In the genomic region with DNA sequence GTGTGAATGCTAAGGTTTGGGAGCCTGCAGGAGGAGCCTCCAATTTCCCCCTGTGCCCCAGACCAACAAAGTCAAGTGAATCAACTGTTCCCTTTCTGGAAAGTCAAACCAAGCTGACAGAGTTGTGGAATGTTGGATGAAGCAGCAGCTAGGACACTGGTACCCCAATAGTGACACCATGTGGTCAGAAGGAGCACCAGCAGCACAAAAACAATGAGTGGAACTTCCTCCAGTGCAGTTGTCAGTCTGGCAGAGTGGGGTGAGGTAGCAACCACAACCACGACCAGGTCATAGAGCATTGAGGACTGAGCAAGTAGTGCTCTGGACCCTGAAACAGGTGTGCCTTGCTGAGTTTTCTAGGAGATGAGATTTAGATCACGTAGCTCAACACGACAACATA, we compare ENCODE assay signal across 9 mouse cellular contexts. TPM values are rescaled to one million over a fixed set of nuclear protein-coding genes. Genes with fewer than 3 reads are reported as not detected.
DNase-seq lines count a peak whose midpoint lies in the region; ATAC-seq and TF ChIP-seq lines count a peak whose summit lies in the region.
"Had no signal": no experiment of that assay in that cellular context is flagged by ENCODE, and none has a peak within 500 bp of the region (broad histone marks: within the 10 kb centered on the region; RNA-seq: fewer than 3 reads in every experiment).

No protein-coding gene starts in this region.

- 0 out of 2 replicates have a peak, but pooled peaks cover 4% of the 10 kb centered on the region for H3K4me1 ChIP-seq in intestine, postnatal 0 days (replicated peaks; ENCODE audit: control insufficient read depth, insufficient read depth, low read length)
- H3K4me1 ChIP-seq in intestine, embryonic 16.5 days (ENCODE audit: control insufficient read depth, insufficient read depth, low read length) = peaks cover 9% of the 10 kb centered on the region
- no peaks in the 10 kb centered on the region; the same call in 1 of the 2 replicates for H3K4me1 ChIP-seq in G1E (ENCODE audit: insufficient read depth, low read depth, low read length)
- H3K4me1 ChIP-seq in kidney, postnatal 0 days (replicated peaks; ENCODE audit: insufficient read depth, low read length) = peaks cover 8% of the 10 kb centered on the region; the same call in 1 of the 2 replicates
- H3K4me1 ChIP-seq in lung, embryonic 14.5 days (ENCODE audit: insufficient read depth) = peaks cover 14% of the 10 kb centered on the region; the same call in 1 of the 2 replicates
- no peaks in the 10 kb centered on the region for H3K4me1 ChIP-seq in stomach, postnatal 0 days (replicated peaks; ENCODE audit: control insufficient read depth, insufficient read depth)

- no peak overlapping the region for H3K4me3 ChIP-seq in intestine, postnatal 0 days (ENCODE audit: low read depth, low read length)
- H3K4me3 ChIP-seq in intestine, embryonic 16.5 days (ENCODE audit: low read length) = no peak overlapping the region
- no peak overlapping the region for H3K4me3 ChIP-seq in G1E (ENCODE audit: low read depth, low read length)
- no peak overlapping the region for H3K4me3 ChIP-seq in kidney, postnatal 0 days (replicated peaks; ENCODE audit: low read depth, low read length)
- H3K4me3 ChIP-seq in lung, embryonic 14.5 days (ENCODE audit: low read depth, low read length) = no peak overlapping the region
- H3K4me3 ChIP-seq in stomach, postnatal 0 days (ENCODE audit: low read depth, low read length) = no peak overlapping the region
- H3K4me3 ChIP-seq: megakaryocyte, embryonic 14.5 days had no signal

- no peak for TF ChIP-seq EP300 in stomach, postnatal 0 days (optimal IDR thresholded peaks at IDR 0.05)

- 66% methylated on average over 3 of the region's 3 CpGs for WGBS in intestine, postnatal 0 days
- WGBS in intestine, embryonic 16.5 days = 58% methylated on average over 3 of the region's 3 CpGs
- WGBS in kidney, postnatal 0 days = 64% methylated on average over 3 of the region's 3 CpGs
- 60% methylated on average over 3 of the region's 3 CpGs for WGBS in lung, embryonic 14.5 days
- WGBS in stomach, postnatal 0 days = 57% methylated on average over 3 of the region's 3 CpGs

- no peak for ATAC-seq in intestine, postnatal 0 days
- ATAC-seq in intestine, embryonic 16.5 days = no peak
- peak; percentile 34; the same call in 1 of the 2 replicates for ATAC-seq in G1E (ENCODE audit: extremely low read depth, insufficient number of reproducible peaks, low FRiP score, poor library complexity, severe bottlenecking)
- peak; percentile 26; the same call in 1 of the 2 replicates for ATAC-seq in kidney, postnatal 0 days (replicated peaks; ENCODE audit: low FRiP score, low read depth)
- 0 out of 2 replicates have a peak, but pooled peaks have one; percentile 3 for ATAC-seq in lung, embryonic 14.5 days (ENCODE audit: insufficient read depth)
- ATAC-seq in stomach, postnatal 0 days (ENCODE audit: low FRiP score, low TSS enrichment) = peak; percentile 27; the same call in 1 of the 2 replicates

- H3K27ac ChIP-seq in intestine, postnatal 0 days (ENCODE audit: low read depth, low read length) = no peak overlapping the region
- H3K27ac ChIP-seq in intestine, embryonic 16.5 days (ENCODE audit: low read length) = no peak overlapping the region
- H3K27ac ChIP-seq in kidney, postnatal 0 days = no peak overlapping the region
- H3K27ac ChIP-seq in lung, embryonic 14.5 days (ENCODE audit: low read depth) = no peak overlapping the region
- H3K27ac ChIP-seq in stomach, postnatal 0 days (replicated peaks) = no peak overlapping the region

- H3K9me3 ChIP-seq in intestine, postnatal 0 days (ENCODE audit: control insufficient read depth) = no peaks in the 10 kb centered on the region
- H3K9me3 ChIP-seq in intestine, embryonic 16.5 days (ENCODE audit: control insufficient read depth, low read length) = no peaks in the 10 kb centered on the region
- H3K9me3 ChIP-seq in G1E (replicated peaks) = no peaks in the 10 kb centered on the region
- no peaks in the 10 kb centered on the region for H3K9me3 ChIP-seq in kidney, postnatal 0 days (replicated peaks; ENCODE audit: low read length)
- no peaks in the 10 kb centered on the region for H3K9me3 ChIP-seq in lung, embryonic 14.5 days (ENCODE audit: low read depth, low read length)
- H3K9me3 ChIP-seq in stomach, postnatal 0 days (ENCODE audit: control insufficient read depth, low read length) = no peaks in the 10 kb centered on the region

- no peaks in the 10 kb centered on the region; the same call in 1 of the 2 replicates for H3K27me3 ChIP-seq in intestine, postnatal 0 days (replicated peaks; ENCODE audit: control insufficient read depth, insufficient read depth, low read length)
- no peaks in the 10 kb centered on the region for H3K27me3 ChIP-seq in intestine, embryonic 16.5 days (replicated peaks; ENCODE audit: control insufficient read depth, insufficient read depth, low read length)
- H3K27me3 ChIP-seq in G1E (ENCODE audit: insufficient read depth, low read length) = no peaks in the 10 kb centered on the region; the same call in 1 of the 2 replicates
- H3K27me3 ChIP-seq in kidney, postnatal 0 days (ENCODE audit: insufficient read depth, low read length) = no peaks in the 10 kb centered on the region
- no peaks in the 10 kb centered on the region for H3K27me3 ChIP-seq in lung, embryonic 14.5 days (ENCODE audit: insufficient read depth, low read length)
- H3K27me3 ChIP-seq in stomach, postnatal 0 days (ENCODE audit: control insufficient read depth, insufficient read depth, low read length) = no peaks in the 10 kb centered on the region

- H3K4me2 ChIP-seq in intestine, postnatal 0 days (replicated peaks; ENCODE audit: low read depth) = no peak overlapping the region
- H3K4me2 ChIP-seq in intestine, embryonic 16.5 days (ENCODE audit: low read depth, low read length) = no peak overlapping the region
- no peak overlapping the region for H3K4me2 ChIP-seq in kidney, postnatal 0 days (ENCODE audit: low read length)
- no peak overlapping the region for H3K4me2 ChIP-seq in lung, embryonic 14.5 days
- no peak overlapping the region for H3K4me2 ChIP-seq in stomach, postnatal 0 days (replicated peaks; ENCODE audit: low read depth)

- peak; percentile 93 for TF ChIP-seq CTCF in intestine, postnatal 0 days (IDR thresholded peaks at IDR 0.05; ENCODE audit: low read depth)
- TF ChIP-seq CTCF in G1E (IDR thresholded peaks at IDR 0.05; ENCODE audit: low read depth, low read length) = peak; percentile 40; the same call in 1 of the 2 replicates
- TF ChIP-seq CTCF in kidney, postnatal 0 days (IDR thresholded peaks at IDR 0.05; ENCODE audit: low read depth) = peak; percentile 92
- TF ChIP-seq CTCF in lung, embryonic 14.5 days (IDR thresholded peaks at IDR 0.05; ENCODE audit: low read depth) = peak; percentile 92
- TF ChIP-seq CTCF in stomach, postnatal 0 days (IDR thresholded peaks at IDR 0.05; ENCODE audit: low read depth) = peak; percentile 95

- no peak overlapping the region for H3K9ac ChIP-seq in intestine, postnatal 0 days (ENCODE audit: low read depth, low read length)
- no peak overlapping the region for H3K9ac ChIP-seq in intestine, embryonic 16.5 days (ENCODE audit: low read depth, low read length)
- H3K9ac ChIP-seq in kidney, postnatal 0 days (ENCODE audit: low read depth, low read length) = no peak overlapping the region
- H3K9ac ChIP-seq in lung, embryonic 14.5 days = no peak overlapping the region
- no peak overlapping the region for H3K9ac ChIP-seq in stomach, postnatal 0 days (ENCODE audit: low read length)

- no peaks in the 10 kb centered on the region for H3K36me3 ChIP-seq in intestine, postnatal 0 days (ENCODE audit: control insufficient read depth, insufficient read depth)
- H3K36me3 ChIP-seq in intestine, embryonic 16.5 days (ENCODE audit: control insufficient read depth, insufficient read depth, low read length) = no peaks in the 10 kb centered on the region
- H3K36me3 ChIP-seq in G1E (replicated peaks) = no peaks in the 10 kb centered on the region
- no peaks in the 10 kb centered on the region for H3K36me3 ChIP-seq in kidney, postnatal 0 days (ENCODE audit: insufficient read depth, low read length)
- no peaks in the 10 kb centered on the region for H3K36me3 ChIP-seq in lung, embryonic 14.5 days (ENCODE audit: insufficient read depth)
- H3K36me3 ChIP-seq in stomach, postnatal 0 days (ENCODE audit: control insufficient read depth, insufficient read depth, low read length) = no peaks in the 10 kb centered on the region

- peak; percentile 18 for DNase-seq in G1E (ENCODE audit: low spot score)
- peak; percentile 45 for DNase-seq in cerebellum, adult 9-10 months
- peak; percentile 18 for DNase-seq in gastrocnemius, postnatal 25 days
- peak; percentile 86 for DNase-seq in kidney, postnatal 0 days (ENCODE audit: low spot score)
- peak; percentile 86 for DNase-seq in lung, embryonic 14.5 days
- peak; percentile 27 for DNase-seq in stomach, postnatal 0 days (ENCODE audit: low spot score)

RNA-seq across cellular contexts. Expression of a gene that starts 4.3 kb away (rescaled TPM):
- 79.9 and 80.1 TPM in 2 replicates for polyA plus RNA-seq in intestine, postnatal 0 days (2015; fragmentation: Nextera tagmentation; extraction: Ambion mirVana)
- polyA plus RNA-seq in intestine, embryonic 16.5 days (2015; fragmentation: Nextera tagmentation; extraction: Ambion mirVana) = 80.5 and 86.6 TPM in 2 replicates
- total RNA-seq in G1E (2014; fragmentation: Nextera tagmentation) (not detected in 2 replicates), G1E (2017) (0.06 TPM in 1 of 2 replicates, not detected in the other)
- polyA plus RNA-seq in G1E (2012) = not detected in 2 replicates
- total RNA-seq in gastrocnemius, postnatal 25 days (2021) = 10 to 100 TPM; 14.3 to 19.6 TPM
- polyA plus RNA-seq in kidney, postnatal 0 days (2015; fragmentation: Nextera tagmentation; extraction: Ambion mirVana) = 68.0 and 75.8 TPM in 2 replicates
- 96.0 and 96.1 TPM in 2 replicates for polyA plus RNA-seq in lung, embryonic 14.5 days (2014; fragmentation: Nextera tagmentation; extraction: Ambion mirVana)
- polyA plus RNA-seq in stomach, postnatal 0 days (2015; fragmentation: Nextera tagmentation; extraction: Ambion mirVana) = 163 and 184 TPM in 2 replicates

RNA-seq across cellular contexts. Expression of a gene that starts 52.3 kb away (rescaled TPM):
- polyA plus RNA-seq in intestine, postnatal 0 days (2015; fragmentation: Nextera tagmentation; extraction: Ambion mirVana) = 0.09 and 0.17 TPM in 2 replicates
- 0.10 and 0.13 TPM in 2 replicates for polyA plus RNA-seq in intestine, embryonic 16.5 days (2015; fragmentation: Nextera tagmentation; extraction: Ambion mirVana)
- total RNA-seq in G1E (2014; fragmentation: Nextera tagmentation) (not detected in 2 replicates), G1E (2017) (0.05 TPM in 1 of 2 replicates, not detected in the other)
- polyA plus RNA-seq in G1E (2012) = not detected in 2 replicates
- not detected for total RNA-seq in gastrocnemius, postnatal 25 days (2021)
- 0.59 and 0.62 TPM in 2 replicates for polyA plus RNA-seq in kidney, postnatal 0 days (2015; fragmentation: Nextera tagmentation; extraction: Ambion mirVana)
- 0.25 and 0.39 TPM in 2 replicates for polyA plus RNA-seq in lung, embryonic 14.5 days (2014; fragmentation: Nextera tagmentation; extraction: Ambion mirVana)
- 3.3 and 3.6 TPM in 2 replicates for polyA plus RNA-seq in stomach, postnatal 0 days (2015; fragmentation: Nextera tagmentation; extraction: Ambion mirVana)

Comparison
In these comparisons a context has a peak if more than half of its experiments do, and no peak if none do; other contexts are left out.
1. ATAC-seq: peak in G1E (single experiment), kidney, postnatal 0 days (single experiment), lung, embryonic 14.5 days (single experiment) and stomach, postnatal 0 days (single experiment); none in intestine, postnatal 0 days (single experiment) and intestine, embryonic 16.5 days (single experiment).
2. CTCF ChIP-seq: peak in every context shown above with its lines; median percentile 95 in stomach, postnatal 0 days; 93 in intestine, postnatal 0 days; 92 in kidney, postnatal 0 days; 92 in lung, embryonic 14.5 days; 40 in G1E.
3. DNase-seq: peak in every context shown above with its lines; median percentile 86 in kidney, postnatal 0 days; 86 in lung, embryonic 14.5 days; 45 in cerebellum, adult 9-10 months; 27 in stomach, postnatal 0 days; 18 in G1E; 18 in gastrocnemius, postnatal 25 days.
4. RNA of a gene that starts 4.3 kb away (polyA plus RNA-seq): 163 to 184 TPM in stomach, postnatal 0 days, 96.0 to 96.1 TPM in lung, embryonic 14.5 days, 80.5 to 86.6 TPM in intestine, embryonic 16.5 days, 79.9 to 80.1 TPM in intestine, postnatal 0 days and 68.0 to 75.8 TPM in kidney, postnatal 0 days; not detected in G1E; every median in the first group is over 10 times any median in the second.